Mouse (Mus musculus): ENCODE measurements around the gene Arpc5l.

GRCm38 (mm10) chr2:38988929-38989328 lies 16.2 kb upstream of the Arpc5l start:
- no peak for TF ChIP-seq POLR2A (IDR thresholded peaks at IDR 0.05; ENCODE audit: insufficient read depth, low read depth, low read length)
- TF ChIP-seq EP300 (IDR thresholded peaks at IDR 0.05; ENCODE audit: insufficient read depth, low read depth, low read length) = no peak
